Mouse (Mus musculus) testis, adult 2 months (tissue): ENCODE results near the gene Ranbp10.

Experiments used
- CTCF ChIP-seq: fragments of 200-500 bp; IDR thresholded peaks from 2 replicates; pipeline ENCODE4 v1.5.1; 2012; ENCODE audit warnings: low read depth, mild to moderate bottlenecking, inconsistent platforms, low read length, moderate library complexity; ENCODE audit not compliant: control insufficient read depth, insufficient read depth, insufficient replicate concordance
- POLR2A ChIP-seq: fragments of 200-500 bp; IDR thresholded peaks from 2 replicates; pipeline ENCODE4 v1.6.1; 2012; ENCODE audit warnings: low read depth, mild to moderate bottlenecking, inconsistent platforms, low read length, moderate library complexity; ENCODE audit not compliant: control insufficient read depth

DNA sequence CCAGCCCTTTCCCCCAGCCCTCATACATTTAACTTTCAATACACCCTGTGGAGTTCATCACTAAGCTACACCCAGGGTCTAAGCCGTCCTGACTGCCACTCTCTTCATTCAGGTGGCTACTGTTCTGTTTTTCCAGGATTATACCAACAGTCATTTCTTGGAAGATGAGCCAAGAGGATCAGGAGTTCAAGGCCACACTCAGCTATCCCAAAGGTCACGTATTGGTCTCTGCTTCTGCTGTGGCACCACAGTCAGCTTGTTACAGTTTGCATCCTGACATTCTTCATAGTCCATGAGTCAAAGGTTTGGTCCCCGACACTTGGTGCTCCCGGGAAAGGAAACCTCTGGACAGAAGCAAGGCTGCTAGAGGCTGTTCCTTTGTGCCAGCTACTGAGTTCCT lies 107.5 kb downstream of the Ranbp10 start:
- TF ChIP-seq POLR2A (no peak), CTCF (no peak)
